Mouse (Mus musculus): ENCODE data around the gene Alox15. TPM values are rescaled to one million over a fixed set of nuclear protein-coding genes. Genes with fewer than 3 reads are reported as not detected.
"Not testable (repeated sequence)": the region's sequence is repeated elsewhere in the genome, so short reads cannot be mapped to it uniquely, and the experiment has no call there.

Alox15 gene
- total and polyA plus RNA-seq, 2 experiments from 2014 or later: 0.22 TPM; not detected in 1

GRCm38 (mm10) chr11:70376054-70376453 is 24.2 kb upstream of the Alox15 start:
- Histone ChIP-seq H3K27ac (ENCODE audit: low read depth) (no peak overlapping the region), H3K9me3 (replicated peaks; ENCODE audit: control insufficient read depth, low read length) (no peaks in the 10 kb centered on the region), H3K9ac (replicated peaks; ENCODE audit: low read depth, low read length) (no peak overlapping the region), H3K4me2 (ENCODE audit: low read depth, low read length) (no peak overlapping the region), H3K4me3 (ENCODE audit: low read depth, low read length) (no peak overlapping the region), H3K27me3 (ENCODE audit: control insufficient read depth, insufficient read depth, low read length) (0 out of 2 replicates have a peak, but pooled peaks cover 9% of the 10 kb centered on the region), H3K36me3 (replicated peaks; ENCODE audit: control insufficient read depth, insufficient read depth, low read length) (no peaks in the 10 kb centered on the region), H3K4me1 (ENCODE audit: control insufficient read depth, insufficient read depth) (no peaks in the 10 kb centered on the region)
- no peak for DNase-seq (ENCODE audit: low spot score)
- ATAC-seq (ENCODE audit: insufficient read depth, low read depth): no peak
- 73% methylated on average over 6 of the region's 6 CpGs for WGBS
- TF ChIP-seq EP300 (IDR thresholded peaks at IDR 0.05; ENCODE audit: low read depth): no peak
- TF ChIP-seq CTCF (IDR thresholded peaks at IDR 0.05; ENCODE audit: low read depth): no peak

GRCm38 (mm10) chr11:70374302-70374701 is 22.5 kb upstream of the Alox15 start:
- H3K4me3 ChIP-seq (ENCODE audit: low read depth, low read length): no peak overlapping the region
- no peak overlapping the region for H3K4me2 ChIP-seq (ENCODE audit: low read depth, low read length)
- DNase-seq (ENCODE audit: low spot score) (no peak), ATAC-seq (ENCODE audit: insufficient read depth, low read depth) (no peak)
- H3K27ac ChIP-seq (ENCODE audit: low read depth): no peak overlapping the region
- 53% methylated on average over 3 of the region's 3 CpGs for WGBS
- H3K9ac ChIP-seq (replicated peaks; ENCODE audit: low read depth, low read length): no peak overlapping the region
- no peak for TF ChIP-seq EP300 (IDR thresholded peaks at IDR 0.05; ENCODE audit: low read depth)
- TF ChIP-seq CTCF (IDR thresholded peaks at IDR 0.05; ENCODE audit: low read depth): no peak
- no peaks in the 10 kb centered on the region for H3K4me1 ChIP-seq (ENCODE audit: control insufficient read depth, insufficient read depth)
- no peaks in the 10 kb centered on the region for H3K9me3 ChIP-seq (replicated peaks; ENCODE audit: control insufficient read depth, low read length)
- H3K27me3 ChIP-seq (ENCODE audit: control insufficient read depth, insufficient read depth, low read length): 0 out of 2 replicates have a peak, but pooled peaks cover 9% of the 10 kb centered on the region
- no peaks in the 10 kb centered on the region for H3K36me3 ChIP-seq (replicated peaks; ENCODE audit: control insufficient read depth, insufficient read depth, low read length)

GRCm38 (mm10) chr11:70372849-70373557 is 21.2 kb upstream of the Alox15 start:
- H3K4me1 ChIP-seq (ENCODE audit: control insufficient read depth, insufficient read depth): no peaks in the 10 kb centered on the region
- no peak for ATAC-seq (ENCODE audit: insufficient read depth, low read depth)
- no peak overlapping the region for H3K9ac ChIP-seq (replicated peaks; ENCODE audit: low read depth, low read length)
- no peaks in the 10 kb centered on the region for H3K9me3 ChIP-seq (replicated peaks; ENCODE audit: control insufficient read depth, low read length)
- WGBS: 76% methylated on average over 7 of the region's 7 CpGs
- no peak overlapping the region for H3K4me3 ChIP-seq (ENCODE audit: low read depth, low read length)
- no peak for DNase-seq (ENCODE audit: low spot score)
- TF ChIP-seq EP300 (IDR thresholded peaks at IDR 0.05; ENCODE audit: low read depth): no peak
- TF ChIP-seq CTCF (IDR thresholded peaks at IDR 0.05; ENCODE audit: low read depth): no peak
- no peaks in the 10 kb centered on the region for H3K36me3 ChIP-seq (replicated peaks; ENCODE audit: control insufficient read depth, insufficient read depth, low read length)
- no peak overlapping the region for H3K27ac ChIP-seq (ENCODE audit: low read depth)
- H3K4me2 ChIP-seq (ENCODE audit: low read depth, low read length): no peak overlapping the region
- H3K27me3 ChIP-seq (ENCODE audit: control insufficient read depth, insufficient read depth, low read length): 0 out of 2 replicates have a peak, but pooled peaks cover 9% of the 10 kb centered on the region

- Histone ChIP-seq H3K4me3 (ENCODE audit: low read depth, low read length) (no peak overlapping the region), H3K36me3 (replicated peaks; ENCODE audit: control insufficient read depth, insufficient read depth, low read length) (no peaks in the 10 kb centered on the region), H3K27ac (ENCODE audit: low read depth) (no peak overlapping the region), H3K9ac (replicated peaks; ENCODE audit: low read depth, low read length) (no peak overlapping the region), H3K4me2 (ENCODE audit: low read depth, low read length) (no peak overlapping the region), H3K27me3 (ENCODE audit: control insufficient read depth, insufficient read depth, low read length) (0 out of 2 replicates have a peak, but pooled peaks cover 9% of the 10 kb centered on the region), H3K9me3 (replicated peaks; ENCODE audit: control insufficient read depth, low read length) (no peaks in the 10 kb centered on the region), H3K4me1 (ENCODE audit: control insufficient read depth, insufficient read depth) (no peaks in the 10 kb centered on the region)
- TF ChIP-seq EP300 (IDR thresholded peaks at IDR 0.05; ENCODE audit: low read depth) (no peak), CTCF (IDR thresholded peaks at IDR 0.05; ENCODE audit: low read depth) (no peak)
- ATAC-seq (ENCODE audit: insufficient read depth, low read depth) (no peak), DNase-seq (ENCODE audit: low spot score) (no peak)
These were observed 20.6 kb upstream of the Alox15 start for GRCm38 (mm10) chr11:70372396-70372795.

GRCm38 (mm10) chr11:70368626-70369025 is 16.8 kb upstream of the Alox15 start:
- not testable (repeated sequence) for H3K4me3 ChIP-seq (ENCODE audit: low read depth, low read length); H3K27ac ChIP-seq (ENCODE audit: low read depth); H3K9ac ChIP-seq (replicated peaks; ENCODE audit: low read depth, low read length); H3K36me3 ChIP-seq (replicated peaks; ENCODE audit: control insufficient read depth, insufficient read depth, low read length); DNase-seq (ENCODE audit: low spot score); H3K9me3 ChIP-seq (replicated peaks; ENCODE audit: control insufficient read depth, low read length); H3K4me1 ChIP-seq (ENCODE audit: control insufficient read depth, insufficient read depth); H3K27me3 ChIP-seq (ENCODE audit: control insufficient read depth, insufficient read depth, low read length); H3K4me2 ChIP-seq (ENCODE audit: low read depth, low read length); ATAC-seq (ENCODE audit: insufficient read depth, low read depth)
- 71% methylated on average over 2 of the region's 2 CpGs for WGBS

- not testable (repeated sequence) for H3K27me3 ChIP-seq (ENCODE audit: control insufficient read depth, insufficient read depth, low read length); H3K4me2 ChIP-seq (ENCODE audit: low read depth, low read length); H3K9me3 ChIP-seq (replicated peaks; ENCODE audit: control insufficient read depth, low read length); H3K27ac ChIP-seq (ENCODE audit: low read depth); H3K4me3 ChIP-seq (ENCODE audit: low read depth, low read length); H3K9ac ChIP-seq (replicated peaks; ENCODE audit: low read depth, low read length); ATAC-seq (ENCODE audit: insufficient read depth, low read depth); H3K36me3 ChIP-seq (replicated peaks; ENCODE audit: control insufficient read depth, insufficient read depth, low read length); H3K4me1 ChIP-seq (ENCODE audit: control insufficient read depth, insufficient read depth); DNase-seq (ENCODE audit: low spot score)
- 75% methylated on average over 6 of the region's 6 CpGs for WGBS
These were observed 15.9 kb upstream of the Alox15 start for GRCm38 (mm10) chr11:70367701-70368100.
